Mouse (Mus musculus) liver, embryonic 14.5 days (tissue): ENCODE results near the gene Bmpr1b.

Source experiments
- CTCF ChIP-seq: IDR thresholded peaks from 2 replicates; pipeline ENCODE4 v1.5.1; 2016; ENCODE audit warnings: antibody characterized with exemption, low read depth, control low read depth
- EP300 ChIP-seq: IDR thresholded peaks from 2 replicates; pipeline ENCODE4 v1.6.1; 2016; ENCODE audit warnings: antibody characterized with exemption, low read depth

DNA sequence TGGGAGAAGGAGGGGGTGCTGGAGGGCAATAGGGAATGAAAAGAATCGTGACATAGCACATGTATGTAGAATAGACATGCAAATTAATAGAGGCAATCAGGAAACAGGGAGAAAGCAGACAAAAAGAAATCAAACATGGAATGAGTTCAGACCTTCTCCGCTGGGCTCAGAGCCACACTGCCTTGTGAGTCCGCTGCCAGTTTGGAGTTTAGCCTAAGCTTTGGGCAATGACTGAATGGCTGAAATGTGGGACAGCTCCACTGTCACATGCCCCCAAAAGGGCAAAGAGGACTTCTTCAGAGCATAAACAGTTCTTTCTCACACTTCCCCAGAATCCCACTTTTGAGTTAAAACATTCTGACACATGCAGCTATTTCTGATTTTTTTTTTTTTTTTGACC, 236.3 kb downstream of the Bmpr1b start:
- TF ChIP-seq EP300: no peak
- TF ChIP-seq CTCF: no peak
